Mouse (Mus musculus) intestine, embryonic 16.5 days (tissue): Measurements from ENCODE around the gene Hist2h2aa1. TPM values are rescaled to one million over a fixed set of nuclear protein-coding genes. Genes with fewer than 3 reads are reported as not detected.

ENCODE experiments used
- ATAC-seq: fragments of 200-750 bp; cut with Nextera tagmentation; 2 replicates; pipeline ENCODE4 v1.8.0; 2017; ENCODE audit warnings: moderate TSS enrichment, moderate library complexity
- H3K27ac ChIP-seq: fragments of 300-500 bp; sonication (generic); 2 replicates; pipeline ENCODE4 v1.5.1; 2014; ENCODE audit warnings: mild to moderate bottlenecking, low read length
- H3K27me3 ChIP-seq: fragments of 300-500 bp; sonication (generic); replicated peaks from 2 replicates; pipeline ENCODE4 v1.6.1; 2014; ENCODE audit warnings: low read length, control low read depth, mixed read lengths; ENCODE audit not compliant: control insufficient read depth, insufficient read depth
- H3K36me3 ChIP-seq: fragments of 300-500 bp; sonication (generic); 2 replicates; pipeline ENCODE4 v1.6.1; 2014; ENCODE audit warnings: low read length, control low read depth; ENCODE audit not compliant: control insufficient read depth, insufficient read depth
- H3K4me1 ChIP-seq: fragments of 300-500 bp; sonication (generic); 2 replicates; pipeline ENCODE4 v1.6.1; 2014; ENCODE audit warnings: low read length, control low read depth, mixed read lengths; ENCODE audit not compliant: control insufficient read depth, insufficient read depth
- H3K4me2 ChIP-seq: fragments of 300-500 bp; sonication (generic); 2 replicates; pipeline ENCODE4 v1.6.1; 2014; ENCODE audit warnings: low read depth, low read length, control low read depth
- H3K4me3 ChIP-seq: fragments of 300-500 bp; sonication (generic); 2 replicates; pipeline ENCODE4 v1.5.1; 2014; ENCODE audit warnings: mild to moderate bottlenecking, low read length
- H3K9ac ChIP-seq: fragments of 300-500 bp; sonication (generic); 2 replicates; pipeline ENCODE4 v1.6.1; 2014; ENCODE audit warnings: low read depth, low read length
- H3K9me3 ChIP-seq: fragments of 300-500 bp; sonication (generic); 2 replicates; pipeline ENCODE4 v1.6.1; 2016; ENCODE audit warnings: low read length, control low read depth; ENCODE audit not compliant: control insufficient read depth
- WGBS: fragments of 180-500 bp; shearing (Covaris S2); extraction: QIAGEN DNeasy Blood & Tissue Kit; methylation state at CpG from one replicate; pipeline ENCODE4 v1.1.7; 2014; 5-methylcytosine and 5-hydroxymethylcytosine counted together
- polyA plus RNA-seq: library from polyadenylated mRNA; unstranded; fragments of >200 nt; fragmentation: Nextera tagmentation; extraction: Ambion mirVana; gene quantifications from 2 replicates; pipeline ENCODE4 v1.2.1, GENCODE M21; 2015

Gene Hist2h2aa1
- polyA plus RNA-seq, 1 experiment from 2014 or later: 13.7 TPM

DNA sequence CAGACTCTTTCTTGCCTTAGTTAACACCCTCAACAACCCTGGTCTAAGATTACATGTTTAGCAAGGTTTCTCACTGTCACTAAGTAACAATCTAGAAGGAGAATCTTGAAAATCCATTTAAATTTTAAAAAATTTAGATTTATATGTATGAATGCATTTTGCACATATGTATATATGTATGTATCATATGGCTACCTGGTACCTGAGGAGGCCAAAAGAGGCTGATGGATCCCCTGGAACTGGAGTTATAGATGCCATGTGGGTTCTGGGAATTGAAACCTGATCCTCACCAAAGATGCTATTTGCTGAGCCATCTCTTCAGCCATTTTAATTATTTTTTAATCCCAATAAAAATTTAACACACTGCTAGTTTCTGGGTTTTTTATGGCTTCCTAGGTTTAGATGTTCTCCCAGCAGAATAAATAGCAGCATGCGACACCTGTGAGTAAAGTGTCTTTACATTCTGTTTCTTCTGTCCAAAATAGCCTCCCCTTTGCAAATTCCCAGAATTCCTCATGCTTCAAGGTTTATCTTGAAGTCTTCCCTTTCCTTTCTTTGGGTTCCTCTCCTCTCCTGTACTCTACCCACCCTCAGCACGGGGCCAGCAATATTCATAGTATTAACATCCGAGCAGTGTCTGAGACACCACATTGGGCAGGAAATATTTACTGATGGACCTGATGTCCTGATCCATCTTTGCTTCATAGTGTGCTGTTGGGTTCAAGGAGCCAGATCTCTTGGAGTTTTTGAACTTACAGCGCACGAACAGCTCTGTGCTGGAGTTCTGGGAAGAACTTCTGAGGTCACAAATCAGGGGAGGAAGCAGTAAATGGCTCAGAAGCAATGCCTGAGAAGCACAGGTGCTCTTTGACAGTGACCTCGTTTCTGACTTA, 3.1 kb downstream of the Hist2h2aa1 start:
- Histone ChIP-seq H3K9ac (0 out of 2 replicates have a peak overlapping the region, but pooled peaks have one; percentile 37), H3K9me3 (no peaks in the 10 kb centered on the region), H3K27me3 (no peaks in the 10 kb centered on the region), H3K4me2 (peak overlapping the region; percentile 56), H3K4me1 (peaks cover 23% of the 10 kb centered on the region), H3K4me3 (peak overlapping the region; percentile 50), H3K27ac (0 out of 2 replicates have a peak overlapping the region, but pooled peaks have one; percentile 9), H3K36me3 (no peaks in the 10 kb centered on the region)
- ATAC-seq: no peak
- WGBS: 34% methylated on average over 6 of the region's 6 CpGs

DNA sequence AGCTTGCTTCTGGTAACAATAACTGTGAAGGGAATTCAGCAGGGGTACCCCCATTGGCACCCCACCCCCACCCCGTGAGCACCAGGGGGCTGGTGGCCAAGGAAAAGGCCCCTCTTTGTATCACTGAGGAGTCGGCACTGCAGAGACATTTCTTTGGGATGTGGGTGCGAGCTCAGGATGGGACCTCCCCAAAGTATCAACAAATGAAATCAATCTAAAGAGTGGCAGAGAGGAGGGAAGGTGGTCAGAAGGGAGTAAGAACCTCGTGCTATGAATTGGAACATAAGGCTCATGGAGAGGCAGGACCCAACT, 3.7 kb downstream of the Hist2h2aa1 start:
- 51% methylated on average over 4 of the region's 4 CpGs for WGBS
- Histone ChIP-seq H3K4me2 (peak overlapping the region; percentile 56), H3K36me3 (no peaks in the 10 kb centered on the region), H3K4me3 (peak overlapping the region; percentile 50; the same call in 1 of the 2 replicates), H3K9me3 (no peaks in the 10 kb centered on the region), H3K27ac (no peak overlapping the region), H3K9ac (0 out of 2 replicates have a peak overlapping the region, but pooled peaks have one; percentile 37), H3K4me1 (peaks cover 19% of the 10 kb centered on the region), H3K27me3 (no peaks in the 10 kb centered on the region)
- no peak for ATAC-seq

DNA sequence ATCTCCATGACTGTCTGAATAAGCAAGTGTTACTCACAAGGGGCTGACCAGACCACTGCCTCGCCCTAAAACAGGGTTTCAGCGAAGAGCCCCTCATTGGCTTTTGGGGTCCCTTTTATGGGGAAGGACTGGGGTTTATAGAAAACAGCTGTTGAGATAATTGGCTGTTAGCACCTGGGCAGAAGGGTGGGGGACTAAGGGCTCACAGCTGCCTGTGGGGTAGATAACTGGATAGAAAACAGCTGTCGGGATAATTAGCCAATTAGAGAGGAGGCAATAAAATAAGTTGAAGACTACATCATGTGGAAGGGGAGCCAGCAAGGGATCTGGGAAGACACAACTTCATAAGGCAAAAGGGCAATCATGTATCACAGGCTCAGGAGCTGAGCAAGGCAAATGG, 5.6 kb downstream of the Hist2h2aa1 start:
- Histone ChIP-seq H3K27me3 (no peaks in the 10 kb centered on the region), H3K4me3 (no peak overlapping the region), H3K36me3 (no peaks in the 10 kb centered on the region), H3K27ac (no peak overlapping the region), H3K4me1 (peaks cover 16% of the 10 kb centered on the region), H3K9ac (no peak overlapping the region), H3K4me2 (no peak overlapping the region), H3K9me3 (no peaks in the 10 kb centered on the region)
- WGBS: 55% methylated on average over 3 of the region's 3 CpGs
- ATAC-seq: no peak

DNA sequence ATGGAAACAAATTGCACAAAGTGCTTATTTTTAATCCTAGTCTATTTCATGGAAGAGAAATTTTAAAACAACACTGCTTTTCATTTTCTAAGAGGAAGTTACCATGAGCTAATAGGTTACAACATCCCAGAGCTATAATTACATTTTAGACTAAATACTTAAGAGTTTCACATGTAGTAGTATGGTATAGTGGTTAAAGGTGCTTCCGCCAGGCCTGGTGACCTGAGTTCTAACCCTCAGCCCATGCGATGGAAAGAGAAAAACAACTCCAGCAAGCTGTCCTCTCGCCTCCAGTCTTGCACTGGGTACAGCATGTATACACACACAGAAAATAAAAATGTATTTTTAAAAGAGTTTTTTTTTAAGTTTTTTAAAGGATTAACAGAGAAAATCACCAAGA, 6.5 kb downstream of the Hist2h2aa1 start:
- H3K9me3 ChIP-seq: no peaks in the 10 kb centered on the region
- H3K4me3 ChIP-seq: no peak overlapping the region
- no peak overlapping the region for H3K4me2 ChIP-seq
- H3K36me3 ChIP-seq: no peaks in the 10 kb centered on the region
- no peak overlapping the region for H3K27ac ChIP-seq
- H3K4me1 ChIP-seq: peaks cover 19% of the 10 kb centered on the region
- H3K27me3 ChIP-seq: no peaks in the 10 kb centered on the region
- WGBS: 84% methylated on average over 3 of the region's 3 CpGs
- no peak overlapping the region for H3K9ac ChIP-seq
- no peak for ATAC-seq

DNA sequence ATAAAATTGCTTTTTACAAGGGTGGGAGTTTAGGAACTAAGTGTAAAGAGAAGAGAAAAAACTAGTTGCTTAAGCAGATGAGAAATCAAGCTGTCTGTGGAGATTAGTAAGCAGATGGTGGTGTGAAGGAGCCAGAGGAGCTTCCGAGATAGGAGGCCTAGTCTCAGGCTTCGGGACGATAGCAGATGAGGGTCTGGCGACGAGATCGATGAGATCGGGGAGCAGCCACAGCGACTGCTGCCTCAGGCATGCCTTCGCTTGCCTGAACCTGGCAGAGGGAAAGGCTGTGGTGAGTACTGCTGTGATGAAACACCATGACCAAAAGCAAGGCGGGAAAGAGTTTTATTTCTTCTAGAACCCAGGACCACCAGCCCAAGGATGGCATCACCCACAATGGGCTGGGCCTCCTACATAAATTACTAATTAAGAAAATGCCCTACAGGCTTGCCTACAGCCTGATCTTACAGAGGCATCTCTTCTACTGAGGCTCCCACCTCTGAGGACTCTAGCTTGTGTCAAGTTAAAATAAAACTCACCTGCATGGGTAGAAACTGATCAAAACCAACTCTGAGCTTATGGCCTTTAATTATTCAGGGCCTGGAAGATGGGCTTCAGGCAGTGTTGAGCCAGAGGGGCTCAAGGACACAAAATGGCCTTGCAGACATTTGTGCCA, 9.5 kb downstream of the Hist2h2aa1 start:
- H3K9me3 ChIP-seq: no peaks in the 10 kb centered on the region
- H3K27ac ChIP-seq: no peak overlapping the region
- H3K9ac ChIP-seq: peak overlapping the region; percentile 14; the same call in 1 of the 2 replicates
- H3K27me3 ChIP-seq: no peaks in the 10 kb centered on the region
- WGBS: 48% methylated on average over 10 of the region's 10 CpGs
- no peak for ATAC-seq
- no peak overlapping the region for H3K4me3 ChIP-seq
- H3K4me1 ChIP-seq: peaks cover 8% of the 10 kb centered on the region
- no peak overlapping the region for H3K4me2 ChIP-seq
- H3K36me3 ChIP-seq: no peaks in the 10 kb centered on the region

DNA sequence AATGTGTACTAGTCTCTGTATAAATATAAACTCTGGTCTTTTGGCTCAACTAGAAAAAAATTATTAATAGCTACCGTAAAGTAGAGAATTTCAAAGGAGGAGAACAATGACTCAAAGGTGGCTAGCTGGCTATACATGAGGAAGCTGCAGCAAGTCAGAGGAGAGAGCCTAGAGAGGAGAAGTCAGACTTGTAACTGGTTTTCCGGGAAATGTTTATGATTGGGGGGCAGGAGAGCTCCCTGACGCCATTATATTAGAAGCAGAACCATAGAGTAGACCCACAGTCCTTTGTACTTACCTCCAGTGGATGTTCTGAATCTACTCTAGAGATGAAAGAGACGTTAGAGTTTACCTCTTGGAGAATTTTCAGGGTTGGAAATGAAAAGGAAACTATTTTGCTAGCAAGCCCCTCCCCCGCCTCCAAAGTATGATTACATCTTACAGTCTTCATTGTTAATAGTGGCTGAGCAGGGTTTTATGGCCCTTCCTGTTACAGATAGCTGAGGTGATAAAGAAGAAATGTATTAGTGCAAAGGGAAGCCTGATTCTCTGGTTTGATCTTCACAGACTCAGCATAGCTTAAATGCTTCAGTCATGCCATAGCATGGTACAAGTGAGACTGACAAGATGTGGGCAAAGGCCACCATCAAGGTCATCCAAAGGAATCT, 10.8 kb downstream of the Hist2h2aa1 start:
- peak; percentile 76 for ATAC-seq
- Histone ChIP-seq H3K9me3 (no peaks in the 10 kb centered on the region), H3K27ac (peak overlapping the region; percentile 51), H3K4me1 (peaks cover 5% of the 10 kb centered on the region; the same call in 1 of the 2 replicates), H3K27me3 (no peaks in the 10 kb centered on the region), H3K36me3 (no peaks in the 10 kb centered on the region), H3K4me3 (0 out of 2 replicates have a peak overlapping the region, but pooled peaks have one; percentile 5), H3K9ac (0 out of 2 replicates have a peak overlapping the region, but pooled peaks have one; percentile 23), H3K4me2 (0 out of 2 replicates have a peak overlapping the region, but pooled peaks have one; percentile 9)
- WGBS: 43% methylated on average over 5 of the region's 5 CpGs

DNA sequence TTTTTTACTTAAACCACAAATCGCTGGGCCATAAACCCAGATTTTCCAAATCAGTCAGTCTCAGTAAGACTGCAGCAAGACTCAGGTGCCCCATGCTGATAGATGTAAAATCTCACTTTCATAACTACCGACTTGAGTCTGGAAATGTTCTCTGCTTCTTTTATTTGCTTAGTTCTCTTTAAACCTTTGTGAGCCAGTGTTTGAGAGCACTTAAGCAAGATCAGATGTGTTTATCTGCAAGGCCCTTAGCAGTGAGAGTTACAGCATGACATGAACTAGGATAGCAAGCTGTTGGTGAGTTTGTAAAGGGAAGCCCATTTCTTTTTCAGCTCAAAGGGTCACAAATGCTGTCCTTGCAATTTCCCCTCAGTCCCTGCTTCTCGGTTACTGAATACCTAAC, 11.9 kb downstream of the Hist2h2aa1 start:
- no peaks in the 10 kb centered on the region for H3K27me3 ChIP-seq
- H3K36me3 ChIP-seq: no peaks in the 10 kb centered on the region
- no peak overlapping the region for H3K4me3 ChIP-seq
- H3K9ac ChIP-seq: no peak overlapping the region
- 66% methylated on average over 3 of the region's 3 CpGs for WGBS
- no peaks in the 10 kb centered on the region for H3K9me3 ChIP-seq
- ATAC-seq: no peak
- no peak overlapping the region for H3K4me2 ChIP-seq
- H3K4me1 ChIP-seq: peaks cover 9% of the 10 kb centered on the region; the same call in 1 of the 2 replicates
- no peak overlapping the region for H3K27ac ChIP-seq

DNA sequence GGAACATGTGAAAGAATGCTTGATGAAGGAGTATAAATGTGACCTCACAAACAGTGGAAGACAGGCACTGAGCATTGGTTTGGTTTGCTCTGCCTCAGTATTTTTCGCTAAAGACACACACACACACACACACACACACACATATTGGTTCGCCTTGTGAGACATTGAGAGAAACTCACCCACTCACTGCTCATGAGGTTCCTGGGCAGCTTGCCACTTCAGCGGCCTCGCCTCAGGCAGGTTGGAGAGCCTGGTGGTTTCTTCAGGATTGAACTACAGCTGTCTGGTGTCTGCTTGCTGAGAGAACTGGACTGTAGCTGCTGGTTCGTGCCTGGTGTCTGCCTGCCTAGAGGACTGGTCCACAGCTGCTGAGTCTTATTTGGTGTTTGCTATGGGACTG, 14.9 kb downstream of the Hist2h2aa1 start:
- H3K4me3 ChIP-seq: no peak overlapping the region
- ATAC-seq: no peak
- no peaks in the 10 kb centered on the region for H3K9me3 ChIP-seq
- WGBS: 89% methylated on average over 5 of the region's 5 CpGs
- H3K27me3 ChIP-seq: no peaks in the 10 kb centered on the region
- H3K36me3 ChIP-seq: no peaks in the 10 kb centered on the region
- H3K4me2 ChIP-seq: no peak overlapping the region
- H3K4me1 ChIP-seq: peaks cover 18% of the 10 kb centered on the region; the same call in 1 of the 2 replicates
- H3K27ac ChIP-seq: no peak overlapping the region
- no peak overlapping the region for H3K9ac ChIP-seq

DNA sequence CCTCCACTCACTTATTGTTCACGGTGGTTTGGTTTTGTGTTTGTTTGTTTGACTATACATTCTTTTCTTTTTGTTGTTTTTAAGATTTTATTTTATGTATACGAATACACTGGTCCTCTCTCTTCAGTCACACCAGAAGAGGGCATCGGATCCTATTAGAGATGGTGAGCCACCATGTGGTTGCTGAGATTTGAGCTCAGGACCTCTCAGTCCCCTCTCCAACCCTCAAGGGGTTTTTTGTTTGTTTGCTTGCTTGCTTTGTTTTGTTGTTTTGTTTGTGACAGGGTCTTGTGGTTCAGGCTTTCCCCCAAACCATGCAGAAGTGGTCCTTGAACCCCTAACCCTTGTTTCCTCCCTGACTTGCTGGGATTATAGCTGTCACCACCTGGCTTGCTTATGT, 16.3 kb downstream of the Hist2h2aa1 start:
- Histone ChIP-seq H3K4me3 (peak overlapping the region; percentile 64; the same call in 1 of the 2 replicates), H3K36me3 (no peaks in the 10 kb centered on the region), H3K27me3 (no peaks in the 10 kb centered on the region), H3K9me3 (no peaks in the 10 kb centered on the region), H3K4me1 (peaks cover 15% of the 10 kb centered on the region; the same call in 1 of the 2 replicates), H3K27ac (peak overlapping the region; percentile 98), H3K4me2 (peak overlapping the region; percentile 67), H3K9ac (peak overlapping the region; percentile 82)
- 63% methylated on average over 3 of the region's 3 CpGs for WGBS
- no peak for ATAC-seq
